Mouse (Mus musculus) cortical plate, adult 2 months (tissue): ENCODE results near the gene Pdzd7. TPM values are rescaled to one million over a fixed set of nuclear protein-coding genes. Genes with fewer than 3 reads are reported as not detected.

Source experiments
- H3K27ac ChIP-seq: fragments of 200-500 bp; 2 replicates; pipeline ENCODE4 v1.5.1; 2012; ENCODE audit warnings: low read length, control low read depth, inconsistent platforms; ENCODE audit not compliant: insufficient read depth
- H3K4me1 ChIP-seq: fragments of 200-500 bp; 2 replicates; pipeline ENCODE4 v1.6.1; 2011; ENCODE audit warnings: low read length; ENCODE audit not compliant: control insufficient read depth, insufficient read depth
- H3K4me3 ChIP-seq: fragments of 200-500 bp; 2 replicates; pipeline ENCODE4 v1.5.1; 2011; ENCODE audit warnings: mild to moderate bottlenecking, low read length, control low read depth; ENCODE audit not compliant: insufficient read depth
- CTCF ChIP-seq: fragments of 200-500 bp; IDR thresholded peaks from 2 replicates; pipeline ENCODE4 v1.5.1; 2011; ENCODE audit warnings: mild to moderate bottlenecking, control low read depth, low read length; ENCODE audit not compliant: insufficient read depth; ENCODE audit errors: extremely low read depth
- POLR2A ChIP-seq: fragments of 200-500 bp; IDR thresholded peaks from 2 replicates; pipeline ENCODE4 v1.6.1; 2011; ENCODE audit warnings: mild to moderate bottlenecking, low read length, control low read depth; ENCODE audit not compliant: insufficient read depth; ENCODE audit errors: extremely low read depth
- polyA plus RNA-seq: library from polyadenylated mRNA; depleted of rRNA; stranded (reverse); fragments of >200 nt; gene quantifications from 2 replicates; pipeline ENCODE4 v1.2.3, GENCODE M21; 2012

Pdzd7 gene
- polyA plus RNA-seq, 1 experiment: 8.8 TPM

DNA sequence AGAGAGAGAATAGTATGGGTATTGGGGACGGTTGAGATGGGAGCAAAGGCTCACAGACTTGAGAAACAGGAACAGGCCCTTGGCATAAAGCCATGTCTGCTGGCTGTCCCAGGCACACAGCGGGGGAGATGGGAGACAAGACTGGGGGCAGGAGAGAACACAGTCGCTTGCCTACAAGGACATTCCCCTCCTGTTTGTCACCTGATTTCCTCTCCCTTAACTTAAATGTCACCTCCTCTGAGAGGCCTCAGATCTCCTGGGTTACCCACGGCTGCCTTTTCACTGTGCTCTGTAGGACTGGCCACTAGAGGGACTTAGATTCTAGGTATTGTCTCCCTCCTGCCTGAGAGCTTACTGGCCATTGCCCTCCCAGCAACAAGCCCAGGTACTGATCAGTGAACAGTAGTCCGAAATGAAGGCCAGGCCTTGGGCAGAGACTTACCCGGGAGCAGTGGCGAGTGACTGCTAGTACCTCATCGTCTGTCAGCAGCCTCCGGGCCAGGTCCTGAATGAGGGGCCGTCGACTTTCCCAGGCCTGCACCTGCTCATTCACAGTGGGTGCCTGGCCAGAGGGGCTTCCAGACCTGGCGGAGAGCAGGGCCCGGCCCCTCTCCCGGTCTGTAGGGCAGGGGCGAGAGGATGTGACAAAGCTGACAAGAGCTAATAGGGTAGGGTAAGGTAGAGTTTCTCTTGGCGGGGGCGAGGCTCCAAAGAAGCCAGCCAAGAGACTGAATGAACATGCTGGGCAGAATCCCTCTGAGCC, 12.8 kb downstream of the Pdzd7 start:
- H3K4me3 ChIP-seq: no peak overlapping the region
- no peak overlapping the region for H3K27ac ChIP-seq
- TF ChIP-seq POLR2A (no peak), CTCF (no peak)
- H3K4me1 ChIP-seq: 0 out of 2 replicates have a peak, but pooled peaks cover 2% of the 10 kb centered on the region

- TF ChIP-seq CTCF (peak; percentile 86), POLR2A (no peak)
- Histone ChIP-seq H3K27ac (no peak overlapping the region), H3K4me1 (0 out of 2 replicates have a peak, but pooled peaks cover 2% of the 10 kb centered on the region), H3K4me3 (no peak overlapping the region)
Measured at GRCm38 (mm10) chr19:45031780-45032179, 13.7 kb downstream of the Pdzd7 start.

DNA sequence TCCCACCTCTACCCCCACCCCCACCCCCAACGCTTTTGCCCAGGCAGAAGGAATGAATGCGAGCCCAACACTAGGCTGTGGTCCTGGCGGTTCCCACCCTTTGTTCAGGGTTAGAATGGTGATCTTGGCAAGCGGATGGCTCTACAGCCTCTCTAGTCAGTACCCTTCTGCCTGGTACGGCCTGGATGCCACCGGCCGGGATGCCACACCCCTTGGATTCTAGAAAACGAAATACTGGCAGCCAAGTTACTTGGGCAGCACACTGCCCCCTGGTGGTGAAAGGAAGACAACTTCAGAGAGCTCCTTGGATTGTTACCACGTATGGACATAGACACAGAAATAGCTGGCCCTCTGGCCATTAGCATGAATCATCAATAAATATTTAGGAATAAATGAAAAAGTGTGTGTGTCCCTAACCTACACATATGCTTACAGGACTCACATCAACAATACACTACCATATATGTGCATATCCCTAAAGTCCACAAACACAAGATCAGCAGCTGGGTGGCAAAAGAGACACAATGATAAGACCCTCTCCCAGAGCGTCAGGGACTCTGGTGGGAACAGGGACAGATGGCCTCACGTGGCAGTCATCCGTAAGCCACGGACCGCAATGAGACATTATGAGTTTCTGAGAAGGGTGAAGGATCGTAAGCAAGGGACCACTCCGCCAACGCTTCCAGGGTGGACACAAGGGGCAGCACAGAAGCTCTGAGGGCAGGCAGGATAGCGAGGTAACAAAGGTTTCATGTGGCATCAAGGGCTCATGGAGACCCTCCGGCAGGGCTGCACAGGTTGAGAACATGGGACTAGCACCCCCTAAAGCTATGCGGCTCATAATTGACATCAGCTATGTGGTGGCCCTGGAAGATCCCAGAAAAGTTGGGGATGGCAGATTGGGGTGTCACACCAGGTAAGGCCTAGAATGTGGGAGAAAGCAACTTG, 14.5 kb downstream of the Pdzd7 start:
- no peak overlapping the region for H3K4me3 ChIP-seq
- TF ChIP-seq CTCF (peak; percentile 75), POLR2A (0 out of 2 replicates have a peak, but pooled peaks have one; percentile 24)
- H3K27ac ChIP-seq: no peak overlapping the region
- 0 out of 2 replicates have a peak, but pooled peaks cover 2% of the 10 kb centered on the region for H3K4me1 ChIP-seq

- Histone ChIP-seq H3K4me1 (0 out of 2 replicates have a peak, but pooled peaks cover 2% of the 10 kb centered on the region), H3K4me3 (no peak overlapping the region), H3K27ac (peak overlapping the region; percentile 58; the same call in 1 of the 2 replicates)
- TF ChIP-seq POLR2A (no peak), CTCF (peak; percentile 53)
Measured at GRCm38 (mm10) chr19:45030111-45030510, 15.4 kb downstream of the Pdzd7 start.

DNA sequence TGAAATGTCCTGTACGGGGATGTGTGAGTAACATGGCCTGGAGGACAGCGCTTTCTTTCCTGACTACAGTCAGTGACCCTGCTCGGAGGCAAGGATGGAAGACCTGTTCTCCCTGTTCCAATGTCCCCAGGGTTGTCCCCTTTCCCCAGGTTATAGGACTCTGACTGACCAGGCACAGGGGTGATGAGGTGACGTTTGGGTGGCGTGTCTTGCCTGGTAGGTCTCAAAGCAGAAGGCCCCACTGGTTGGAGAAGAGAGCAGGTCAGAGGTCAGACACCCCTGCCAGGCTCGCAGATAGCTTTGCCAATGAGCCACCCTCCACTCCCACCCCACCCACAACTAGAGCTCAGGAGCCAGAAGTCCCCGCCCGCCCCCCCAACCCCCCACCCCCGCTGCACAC, 15.9 kb downstream of the Pdzd7 start:
- no peak overlapping the region for H3K4me3 ChIP-seq
- H3K27ac ChIP-seq: no peak overlapping the region
- TF ChIP-seq CTCF (no peak), POLR2A (no peak)
- H3K4me1 ChIP-seq: 0 out of 2 replicates have a peak, but pooled peaks cover 2% of the 10 kb centered on the region

DNA sequence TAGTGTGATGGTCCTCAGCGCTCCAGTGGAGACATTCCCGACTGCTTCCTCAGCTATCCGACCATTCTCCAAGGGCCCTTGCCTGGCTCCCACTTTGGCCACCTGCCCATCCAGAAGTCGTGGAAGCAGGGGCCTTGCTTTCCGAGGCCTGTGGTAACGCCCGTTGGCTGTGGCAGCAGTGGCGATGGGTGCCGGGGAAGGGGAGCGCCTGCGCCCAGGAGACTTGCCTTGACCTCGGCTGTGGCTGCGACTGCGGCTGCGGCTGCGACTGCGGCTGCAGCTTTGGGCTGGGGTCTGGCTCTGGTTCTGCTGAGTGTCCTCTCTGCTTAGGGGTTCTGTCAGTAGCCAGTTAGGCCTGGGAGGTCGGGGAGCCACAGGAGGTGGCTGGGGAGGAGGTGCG, 16.8 kb downstream of the Pdzd7 start:
- Histone ChIP-seq H3K4me1 (0 out of 2 replicates have a peak, but pooled peaks cover 2% of the 10 kb centered on the region), H3K27ac (peak overlapping the region; percentile 74), H3K4me3 (no peak overlapping the region)
- TF ChIP-seq POLR2A (no peak), CTCF (no peak)

- Histone ChIP-seq H3K4me1 (0 out of 2 replicates have a peak, but pooled peaks cover 2% of the 10 kb centered on the region), H3K27ac (peak overlapping the region; percentile 92), H3K4me3 (no peak overlapping the region)
- no peak for TF ChIP-seq POLR2A
- TF ChIP-seq CTCF: no peak
Measured at GRCm38 (mm10) chr19:45027848-45028247, 17.7 kb downstream of the Pdzd7 start.

DNA sequence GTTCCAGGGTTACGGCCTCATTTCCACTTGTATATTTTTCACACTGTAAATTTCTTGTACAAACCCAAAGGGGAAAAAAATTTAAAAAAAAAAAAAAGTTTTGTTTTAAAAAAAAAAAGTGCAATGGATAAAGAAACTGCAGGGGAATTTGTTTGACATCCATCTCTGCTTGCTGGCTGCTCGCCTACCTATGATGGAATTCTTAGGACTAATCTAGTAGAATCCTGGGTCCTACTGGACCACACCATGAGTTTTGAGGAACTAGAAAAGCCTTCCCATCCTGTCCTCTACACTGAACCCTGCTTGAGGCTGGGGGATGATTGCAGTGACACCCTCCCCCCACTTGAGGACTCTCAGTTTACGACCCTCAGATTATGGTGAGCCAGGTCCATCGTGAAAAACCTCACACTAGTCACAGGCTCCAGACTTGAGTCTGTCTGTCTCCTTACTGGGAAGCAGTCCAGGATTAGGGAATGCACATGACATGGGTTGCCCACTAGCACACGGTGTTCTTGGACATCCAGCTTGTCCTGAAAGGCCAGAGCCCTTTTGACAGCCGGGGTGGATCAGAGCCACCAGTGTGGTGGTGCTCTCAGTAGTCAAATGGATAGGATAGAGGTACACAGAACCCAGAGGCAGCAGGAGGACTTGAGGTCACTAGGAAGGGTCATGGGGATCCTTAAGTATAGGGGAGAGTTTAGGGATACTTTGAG, 18.4 kb downstream of the Pdzd7 start:
- TF ChIP-seq POLR2A (no peak), CTCF (no peak)
- Histone ChIP-seq H3K4me1 (0 out of 2 replicates have a peak, but pooled peaks cover 2% of the 10 kb centered on the region), H3K27ac (peak overlapping the region; percentile 92), H3K4me3 (no peak overlapping the region)
